Mouse (Mus musculus): ENCODE data around the gene Gm37240.

GRCm38 (mm10) chr3:85397816-85398482 lies 489.4 kb downstream of the Gm37240 start:
- TF ChIP-seq CTCF (IDR thresholded peaks at IDR 0.05; ENCODE audit: low read depth, low read length): no peak
- no peak for TF ChIP-seq POLR2A (IDR thresholded peaks at IDR 0.05; ENCODE audit: borderline replicate concordance, low read depth, low read length)

All from bone marrow macrophage, adult 2 months (primary cell).